Mouse (Mus musculus): Measurements from ENCODE around the gene Nckap5.

DNA sequence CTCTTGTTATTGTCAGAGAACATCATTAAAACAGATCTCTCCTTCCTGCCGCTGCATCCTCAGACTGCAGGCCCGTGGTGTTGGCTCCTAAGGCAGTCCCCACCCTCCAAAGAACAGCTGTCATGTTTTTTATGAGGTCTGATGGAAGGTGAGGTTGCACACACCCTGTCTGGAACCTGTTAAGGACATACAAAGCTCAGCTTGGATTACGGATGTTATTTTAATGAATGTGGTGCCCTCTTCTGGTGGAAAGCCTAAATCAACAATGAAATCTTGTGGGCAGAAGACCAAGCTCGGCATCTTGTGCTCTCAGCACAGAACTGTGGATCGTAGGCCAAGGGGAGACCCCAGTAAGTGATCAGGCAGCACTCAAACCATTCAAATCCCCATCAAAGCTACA lies 399.0 kb downstream of the Nckap5 start:
- TF ChIP-seq POLR2A (IDR thresholded peaks at IDR 0.05; ENCODE audit: extremely low read depth, insufficient read depth, low read length) (no peak), CTCF (IDR thresholded peaks at IDR 0.05; ENCODE audit: low read depth, low read length) (peak; percentile 15; the same call in 1 of the 2 replicates)

Data from liver, adult 2 months (tissue).